Mouse (Mus musculus): ENCODE measurements around the gene Efna1. TPM values are rescaled to one million over a fixed set of nuclear protein-coding genes. Genes with fewer than 3 reads are reported as not detected.

The Efna1 gene
- polyA plus RNA-seq, 1 experiment from 2014 or later: 66.0 TPM

DNA sequence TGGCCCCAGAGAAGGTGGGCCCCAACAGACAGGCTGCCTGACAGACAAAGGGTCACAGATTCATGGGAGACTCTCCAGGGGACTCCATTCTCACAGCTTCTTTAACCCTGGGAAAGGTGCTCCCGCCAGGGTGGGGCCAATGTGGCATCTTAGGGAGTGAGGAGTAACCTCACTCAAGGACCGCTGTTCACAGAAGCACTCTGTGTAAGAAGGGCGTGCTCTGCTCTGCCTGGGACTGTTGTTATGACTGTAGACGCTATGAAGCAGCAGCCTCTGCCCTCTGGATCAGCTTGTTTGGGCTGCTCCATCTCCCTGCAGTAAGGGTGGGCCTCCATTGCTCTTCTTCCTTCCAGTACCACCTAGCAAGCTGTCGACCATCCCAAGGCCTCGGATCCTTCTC lies 23.5 kb upstream of the Efna1 start:
- H3K4me2 ChIP-seq: no peak overlapping the region
- WGBS: 70% methylated on average over 6 of the region's 6 CpGs
- H3K4me3 ChIP-seq (replicated peaks): no peak overlapping the region
- H3K9ac ChIP-seq: no peak overlapping the region
- no peak overlapping the region for H3K27ac ChIP-seq
- H3K27me3 ChIP-seq: no peaks in the 10 kb centered on the region
- no peaks in the 10 kb centered on the region for H3K9me3 ChIP-seq (replicated peaks)
- ATAC-seq (replicated peaks; ENCODE audit: low FRiP score): no peak
- peaks cover 21% of the 10 kb centered on the region for H3K4me1 ChIP-seq
- H3K36me3 ChIP-seq: no peaks in the 10 kb centered on the region

GRCm38 (mm10) chr3:89300514-89300913 lies 19.6 kb upstream of the Efna1 start:
- H3K27ac ChIP-seq: no peak overlapping the region
- H3K4me1 ChIP-seq: peaks cover 19% of the 10 kb centered on the region
- H3K36me3 ChIP-seq: no peaks in the 10 kb centered on the region
- no peaks in the 10 kb centered on the region for H3K27me3 ChIP-seq
- H3K9me3 ChIP-seq (replicated peaks): no peaks in the 10 kb centered on the region
- no peak overlapping the region for H3K9ac ChIP-seq
- no peak for ATAC-seq (replicated peaks; ENCODE audit: low FRiP score)
- no peak overlapping the region for H3K4me3 ChIP-seq (replicated peaks)
- no peak overlapping the region for H3K4me2 ChIP-seq
- WGBS: 71% methylated on average over 2 of the region's 2 CpGs

DNA sequence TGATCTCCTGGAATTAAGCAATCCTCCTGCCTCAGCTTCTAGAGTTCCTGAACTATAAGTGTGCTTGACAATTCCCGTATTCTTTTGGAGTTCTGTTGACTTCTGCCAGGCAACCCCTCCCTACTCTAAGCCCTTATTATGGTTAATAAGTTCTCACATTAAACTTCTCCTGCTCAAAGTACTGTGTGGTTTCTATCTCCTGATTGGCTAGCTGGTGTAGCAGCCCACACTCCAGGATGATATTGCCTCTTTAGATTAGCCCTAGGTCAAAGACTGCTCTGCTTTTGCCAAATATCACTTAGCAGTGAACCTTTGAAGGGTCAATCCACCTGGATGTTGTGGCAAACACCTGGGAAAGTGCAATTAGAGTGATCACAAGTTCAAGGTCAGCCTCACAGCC lies 19.1 kb upstream of the Efna1 start:
- Histone ChIP-seq H3K36me3 (no peaks in the 10 kb centered on the region), H3K27me3 (no peaks in the 10 kb centered on the region), H3K9me3 (replicated peaks) (no peaks in the 10 kb centered on the region), H3K27ac (0 out of 2 replicates have a peak overlapping the region, but pooled peaks have one; percentile 41), H3K9ac (peak overlapping the region; percentile 21; the same call in 1 of the 2 replicates), H3K4me3 (replicated peaks) (peak overlapping the region; percentile 27), H3K4me2 (peak overlapping the region; percentile 61), H3K4me1 (peaks cover 17% of the 10 kb centered on the region)
- 0 out of 2 replicates have a peak, but pooled peaks have one; percentile 27 for ATAC-seq (replicated peaks; ENCODE audit: low FRiP score)
- WGBS: 54% methylated on average over 1 of the region's 1 CpGs

DNA sequence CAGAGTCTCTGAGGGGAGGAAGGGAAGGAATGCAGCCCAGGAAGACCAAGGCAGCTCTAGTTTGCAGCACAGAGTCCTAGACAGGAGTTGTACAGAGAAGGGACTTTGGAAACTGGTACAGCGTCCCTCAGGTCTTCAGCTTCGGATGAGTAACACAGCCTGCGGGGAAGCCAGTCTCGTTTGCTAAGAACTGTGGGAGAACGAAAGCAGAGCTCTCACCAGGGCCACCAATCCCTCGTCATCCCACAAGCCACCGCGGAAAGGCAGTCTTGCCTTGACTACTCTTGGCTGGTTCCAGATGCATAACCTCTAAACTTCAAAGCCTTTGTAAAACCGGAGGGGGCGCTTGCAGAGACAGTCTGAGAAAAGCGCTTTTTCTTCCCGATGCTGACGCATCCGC lies 18.6 kb upstream of the Efna1 start:
- Histone ChIP-seq H3K9ac (peak overlapping the region; percentile 21; the same call in 1 of the 2 replicates), H3K27me3 (no peaks in the 10 kb centered on the region), H3K4me3 (replicated peaks) (peak overlapping the region; percentile 27), H3K27ac (peak overlapping the region; percentile 41; the same call in 1 of the 2 replicates), H3K9me3 (replicated peaks) (no peaks in the 10 kb centered on the region), H3K4me1 (peaks cover 17% of the 10 kb centered on the region), H3K36me3 (no peaks in the 10 kb centered on the region), H3K4me2 (peak overlapping the region; percentile 61)
- under 1% methylated on average over 14 of the region's 14 CpGs for WGBS
- peak; percentile 71 for ATAC-seq (replicated peaks; ENCODE audit: low FRiP score)

GRCm38 (mm10) chr3:89298908-89299307 lies 18.0 kb upstream of the Efna1 start:
- Histone ChIP-seq H3K9ac (no peak overlapping the region), H3K27ac (no peak overlapping the region), H3K4me2 (0 out of 2 replicates have a peak overlapping the region, but pooled peaks have one; percentile 61), H3K4me3 (replicated peaks) (no peak overlapping the region), H3K36me3 (no peaks in the 10 kb centered on the region), H3K27me3 (no peaks in the 10 kb centered on the region), H3K4me1 (peaks cover 17% of the 10 kb centered on the region), H3K9me3 (replicated peaks) (no peaks in the 10 kb centered on the region)
- WGBS: 84% methylated on average over 6 of the region's 6 CpGs
- ATAC-seq (replicated peaks; ENCODE audit: low FRiP score): no peak

GRCm38 (mm10) chr3:89296761-89297396 lies 15.9 kb upstream of the Efna1 start:
- Histone ChIP-seq H3K4me3 (replicated peaks) (no peak overlapping the region), H3K27ac (no peak overlapping the region), H3K27me3 (no peaks in the 10 kb centered on the region), H3K4me1 (peaks cover 21% of the 10 kb centered on the region), H3K4me2 (no peak overlapping the region), H3K9ac (no peak overlapping the region), H3K9me3 (replicated peaks) (no peaks in the 10 kb centered on the region), H3K36me3 (no peaks in the 10 kb centered on the region)
- 83% methylated on average over 11 of the region's 11 CpGs for WGBS
- ATAC-seq (replicated peaks; ENCODE audit: low FRiP score): no peak

DNA sequence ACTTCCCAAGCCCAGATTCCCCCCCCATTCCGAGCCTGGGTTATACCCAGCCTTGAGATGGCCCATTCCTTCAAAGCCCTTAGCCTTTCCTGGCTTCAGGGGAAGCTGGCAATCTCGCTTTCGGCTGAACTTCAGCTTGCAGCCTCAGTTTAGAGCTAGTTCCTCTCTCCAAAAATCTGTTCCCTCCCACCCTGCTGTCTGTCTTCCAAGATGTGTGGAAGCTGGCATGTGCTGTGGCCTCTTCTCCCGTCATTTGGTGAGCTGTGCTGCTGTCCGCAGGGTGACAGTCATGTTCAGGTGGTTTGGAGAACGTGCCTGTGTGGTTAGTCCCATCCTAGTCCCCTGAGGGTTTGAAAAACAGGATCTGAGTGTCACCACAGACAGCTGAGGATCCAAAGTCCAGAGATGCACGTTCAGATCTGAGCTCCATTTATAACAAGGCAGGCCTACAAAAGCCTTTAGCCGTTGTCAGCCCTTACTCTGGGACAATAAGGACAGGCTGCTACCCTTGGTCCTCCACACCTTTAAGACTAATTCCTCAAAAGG lies 14.8 kb upstream of the Efna1 start:
- no peak overlapping the region for H3K27ac ChIP-seq
- no peak overlapping the region for H3K9ac ChIP-seq
- no peak overlapping the region for H3K4me3 ChIP-seq (replicated peaks)
- no peak overlapping the region for H3K4me2 ChIP-seq
- H3K9me3 ChIP-seq (replicated peaks): no peaks in the 10 kb centered on the region
- H3K36me3 ChIP-seq: no peaks in the 10 kb centered on the region
- peaks cover 31% of the 10 kb centered on the region for H3K4me1 ChIP-seq
- ATAC-seq (replicated peaks; ENCODE audit: low FRiP score): no peak
- H3K27me3 ChIP-seq: no peaks in the 10 kb centered on the region
- WGBS: 77% methylated on average over 8 of the region's 8 CpGs

GRCm38 (mm10) chr3:89294195-89294594 lies 13.3 kb upstream of the Efna1 start:
- Histone ChIP-seq H3K4me3 (replicated peaks) (no peak overlapping the region), H3K27ac (no peak overlapping the region), H3K36me3 (no peaks in the 10 kb centered on the region), H3K9me3 (replicated peaks) (no peaks in the 10 kb centered on the region), H3K4me1 (peaks cover 20% of the 10 kb centered on the region; the same call in 1 of the 2 replicates), H3K4me2 (no peak overlapping the region), H3K27me3 (no peaks in the 10 kb centered on the region), H3K9ac (no peak overlapping the region)
- 72% methylated on average over 5 of the region's 5 CpGs for WGBS
- no peak for ATAC-seq (replicated peaks; ENCODE audit: low FRiP score)

DNA sequence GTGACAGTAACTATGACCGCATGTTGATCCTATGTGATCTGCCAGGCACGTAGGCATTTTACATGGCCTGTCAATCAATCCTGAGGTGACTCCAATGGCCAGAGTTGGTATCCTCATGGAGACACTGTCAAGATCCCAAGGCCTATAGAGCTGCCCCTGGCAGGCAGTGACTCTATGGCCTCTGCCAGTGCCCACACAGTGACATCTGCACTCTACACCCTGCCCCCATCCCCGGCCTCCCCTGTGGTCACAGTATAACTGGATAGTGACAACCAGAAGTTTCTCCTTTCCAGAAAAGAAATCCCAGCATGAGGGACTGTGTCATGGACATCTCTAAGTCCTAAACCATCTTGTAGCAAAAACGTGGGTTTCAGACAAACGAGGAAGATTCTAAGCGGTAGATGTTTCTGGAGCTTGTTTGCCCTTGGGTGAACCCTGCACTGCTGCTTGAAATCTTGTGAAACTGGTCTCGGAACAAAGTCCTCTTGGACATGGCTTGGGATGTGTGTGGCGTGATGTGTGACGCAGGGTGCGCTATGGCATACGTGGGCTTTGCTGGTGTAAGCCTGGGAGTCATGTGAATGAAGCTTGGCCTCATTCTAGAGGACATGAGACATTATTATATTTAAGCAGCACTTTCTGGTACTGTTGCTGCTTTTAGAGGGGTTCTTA lies 12.4 kb upstream of the Efna1 start:
- Histone ChIP-seq H3K36me3 (no peaks in the 10 kb centered on the region), H3K4me1 (peaks cover 23% of the 10 kb centered on the region), H3K27ac (no peak overlapping the region), H3K9me3 (replicated peaks) (no peaks in the 10 kb centered on the region), H3K27me3 (no peaks in the 10 kb centered on the region), H3K4me2 (no peak overlapping the region), H3K9ac (no peak overlapping the region), H3K4me3 (replicated peaks) (no peak overlapping the region)
- ATAC-seq (replicated peaks; ENCODE audit: low FRiP score): no peak
- WGBS: 89% methylated on average over 11 of the region's 11 CpGs

GRCm38 (mm10) chr3:89292303-89292702 lies 11.4 kb upstream of the Efna1 start:
- Histone ChIP-seq H3K4me1 (peaks cover 31% of the 10 kb centered on the region), H3K9ac (no peak overlapping the region), H3K9me3 (replicated peaks) (no peaks in the 10 kb centered on the region), H3K27ac (no peak overlapping the region), H3K4me3 (replicated peaks) (no peak overlapping the region), H3K4me2 (no peak overlapping the region), H3K27me3 (no peaks in the 10 kb centered on the region), H3K36me3 (no peaks in the 10 kb centered on the region)
- no peak for ATAC-seq (replicated peaks; ENCODE audit: low FRiP score)
- 66% methylated on average over 5 of the region's 5 CpGs for WGBS

- 47% methylated on average over 10 of the region's 10 CpGs for WGBS
Observed at GRCm38 (mm10) chr3:89291874-89292273, 10.9 kb upstream of the Efna1 start.

GRCm38 (mm10) chr3:89288503-89288928 lies 7.6 kb upstream of the Efna1 start:
- no peak overlapping the region for H3K9ac ChIP-seq
- no peaks in the 10 kb centered on the region for H3K9me3 ChIP-seq (replicated peaks)
- H3K4me2 ChIP-seq: no peak overlapping the region
- H3K4me3 ChIP-seq (replicated peaks): no peak overlapping the region
- peaks cover 56% of the 10 kb centered on the region for H3K4me1 ChIP-seq
- 32% methylated on average over 7 of the region's 7 CpGs for WGBS
- H3K27me3 ChIP-seq: no peaks in the 10 kb centered on the region
- no peak overlapping the region for H3K27ac ChIP-seq
- H3K36me3 ChIP-seq: no peaks in the 10 kb centered on the region
- ATAC-seq (replicated peaks; ENCODE audit: low FRiP score): no peak

More at GRCm38 (mm10) chr3:89291874-89292273, 10.9 kb upstream of the Efna1 start:
- ATAC-seq (replicated peaks; ENCODE audit: low FRiP score): no peak
- Histone ChIP-seq H3K36me3 (no peaks in the 10 kb centered on the region), H3K4me3 (replicated peaks) (no peak overlapping the region), H3K27ac (no peak overlapping the region), H3K9me3 (replicated peaks) (no peaks in the 10 kb centered on the region), H3K9ac (no peak overlapping the region), H3K27me3 (no peaks in the 10 kb centered on the region), H3K4me1 (peaks cover 35% of the 10 kb centered on the region), H3K4me2 (no peak overlapping the region)
